Mouse (Mus musculus): ENCODE measurements around the gene Mfsd6. TPM values are rescaled to one million over a fixed set of nuclear protein-coding genes. Genes with fewer than 3 reads are reported as not detected.

Gene Mfsd6
- polyA plus RNA-seq, 1 experiment from 2014 or later: 4.1 TPM

- Histone ChIP-seq H3K27me3 (ENCODE audit: insufficient read depth, poor library complexity, severe bottlenecking) (no peaks in the 10 kb centered on the region), H3K36me3 (no peaks in the 10 kb centered on the region), H3K9me3 (0 out of 2 replicates have a peak, but pooled peaks cover 7% of the 10 kb centered on the region), H3K4me3 (no peak overlapping the region), H3K27ac (no peak overlapping the region), H3K4me1 (replicated peaks) (no peaks in the 10 kb centered on the region)
- WGBS: 88% methylated on average over 4 of the region's 4 CpGs
- no peak for DNase-seq (ENCODE audit: low spot score)
These were observed 118.8 kb downstream of the Mfsd6 start for GRCm38 (mm10) chr1:52608486-52608885.

DNA sequence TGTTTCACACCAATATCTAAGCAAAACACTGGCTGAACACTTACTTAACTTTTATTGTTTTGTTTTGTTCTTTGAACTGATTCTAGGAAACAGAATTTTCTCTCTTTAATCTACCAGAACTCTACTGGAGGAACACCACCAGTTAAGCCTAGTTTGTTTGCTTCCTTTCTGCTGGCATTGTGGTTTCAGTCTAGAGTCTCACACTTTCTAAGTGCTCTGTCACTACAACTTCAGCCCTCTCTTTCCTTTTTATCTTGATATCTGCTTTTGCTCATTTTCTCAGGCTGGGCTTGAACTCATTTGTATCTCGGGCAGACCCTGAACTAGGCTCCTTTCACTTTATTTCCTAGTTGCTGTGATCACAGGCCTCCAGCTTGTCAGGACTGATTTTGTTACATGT is 119.6 kb downstream of the Mfsd6 start:
- no peaks in the 10 kb centered on the region for H3K27me3 ChIP-seq (ENCODE audit: insufficient read depth, poor library complexity, severe bottlenecking)
- no peaks in the 10 kb centered on the region for H3K36me3 ChIP-seq
- no peak overlapping the region for H3K4me3 ChIP-seq
- 92% methylated on average over 1 of the region's 1 CpGs for WGBS
- H3K27ac ChIP-seq: no peak overlapping the region
- 0 out of 2 replicates have a peak, but pooled peaks cover 7% of the 10 kb centered on the region for H3K9me3 ChIP-seq
- H3K4me1 ChIP-seq (replicated peaks): no peaks in the 10 kb centered on the region
- DNase-seq (ENCODE audit: low spot score): no peak

Other genes with a start within 250 kb of the Mfsd6 start
- 3.8 and 4.3 TPM in 2 replicates for gene Nab1, start 226.8 kb downstream of the Mfsd6 start, polyA plus RNA-seq (2016; fragmentation: Nextera tagmentation; extraction: Ambion mirVana)
- 8.4 and 10.5 TPM in 2 replicates for gene Nemp2, start 96.8 kb downstream of the Mfsd6 start, polyA plus RNA-seq (2016; fragmentation: Nextera tagmentation; extraction: Ambion mirVana)
- gene Inpp1, start 90.2 kb upstream of the Mfsd6 start, polyA plus RNA-seq (2016; fragmentation: Nextera tagmentation; extraction: Ambion mirVana): 12.2 and 16.3 TPM in 2 replicates
- 22.7 and 28.3 TPM in 2 replicates for gene Hibch, start 117.5 kb upstream of the Mfsd6 start, polyA plus RNA-seq (2016; fragmentation: Nextera tagmentation; extraction: Ambion mirVana)

Data from hindbrain, embryonic 10.5 days (tissue).